Mouse (Mus musculus) thymus, adult 18-20 months (tissue): ENCODE data around the gene Bcl6.

Experiments
- DNase-seq, 2 experiments: peaks; one replicate each; pipeline ENCODE4 v3.0.0; 2022; ENCODE audit warnings: mixed read lengths in 2 of 2

Gene Bcl6

DNA sequence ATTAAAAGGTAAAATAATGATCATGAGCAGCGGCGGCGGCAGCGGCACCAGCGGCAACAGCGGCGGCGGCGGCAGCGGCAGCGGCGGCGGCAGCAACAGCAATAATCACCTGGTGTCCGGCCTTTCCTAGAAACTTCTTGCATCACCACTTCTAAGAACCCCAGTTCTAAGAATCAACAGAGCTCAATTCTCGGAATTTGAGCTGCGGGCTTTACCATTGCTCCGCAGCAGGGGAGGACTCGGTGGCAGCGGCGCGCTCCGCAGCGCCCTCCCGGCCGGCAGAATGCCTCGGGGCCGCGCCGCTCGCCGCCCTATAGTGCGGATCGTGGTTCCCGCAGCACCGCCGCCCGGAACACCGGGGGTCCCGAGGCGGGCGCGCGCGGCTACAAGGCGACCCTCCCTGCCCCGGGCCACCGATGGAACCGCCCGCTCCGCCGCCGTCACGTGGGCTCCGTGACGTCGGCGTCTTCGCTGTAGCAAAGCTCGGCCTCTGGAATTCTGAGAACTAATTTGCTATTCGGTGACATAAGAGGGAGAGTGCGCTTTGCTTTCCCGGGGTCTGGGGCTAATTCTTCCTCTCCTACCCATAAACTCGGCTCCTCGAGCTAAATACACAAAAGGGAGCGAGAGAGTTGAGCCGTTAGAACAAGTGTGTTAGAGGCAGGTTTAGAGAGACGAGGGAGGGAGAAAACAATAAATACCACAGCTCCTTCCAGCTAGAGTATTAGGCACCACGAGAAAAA is at the start of gene Bcl6, which contains the start of gene Gm37419:
Gene Bcl6 (minus strand): TSS at position 387 of the 743 bp plus-strand sequence.
Gene Gm37419 (plus strand): TSS at position 17 of the 743 bp plus-strand sequence.
- DNase-seq = peak; percentile 59 to 73

DNA sequence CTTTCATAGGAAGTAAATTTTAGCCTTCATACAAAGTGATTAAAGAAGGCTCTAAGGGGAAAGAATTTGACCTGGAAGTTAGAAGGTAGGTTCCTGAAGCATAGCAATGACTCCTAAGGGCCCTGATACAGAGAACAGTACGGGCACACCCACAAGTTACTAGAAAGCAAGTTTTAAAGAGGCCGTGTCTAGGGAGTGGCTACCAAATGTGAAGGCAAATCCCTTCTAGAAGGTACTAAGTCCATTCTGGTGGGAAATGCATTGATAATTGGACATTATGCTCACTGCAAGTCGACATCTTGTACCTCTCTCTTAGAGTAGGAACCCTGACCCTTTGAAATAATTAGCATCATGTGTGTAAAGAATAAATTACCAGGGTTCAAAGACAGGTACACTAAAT is 47.7 kb upstream of the Bcl6 start:
- no peak for DNase-seq

DNA sequence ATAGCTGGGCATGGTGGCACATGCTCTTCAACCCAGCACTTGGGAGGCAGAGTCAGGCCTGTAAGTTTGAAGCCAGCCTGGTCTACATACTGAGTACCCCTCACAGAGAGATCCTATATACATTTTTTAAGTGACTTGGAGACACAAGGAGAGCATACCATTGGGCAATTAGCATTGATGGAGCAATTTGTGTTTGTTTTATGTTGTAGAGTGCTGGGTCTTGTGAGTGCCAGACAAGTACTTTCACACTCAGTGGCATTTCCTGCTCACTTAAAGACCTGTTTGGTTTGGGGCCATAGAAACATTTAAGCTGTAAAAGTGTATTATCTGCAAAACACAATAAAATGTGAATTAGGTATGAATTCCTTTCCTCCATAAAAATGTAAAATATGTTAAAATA is 47.1 kb upstream of the Bcl6 start:
- DNase-seq = no peak

DNA sequence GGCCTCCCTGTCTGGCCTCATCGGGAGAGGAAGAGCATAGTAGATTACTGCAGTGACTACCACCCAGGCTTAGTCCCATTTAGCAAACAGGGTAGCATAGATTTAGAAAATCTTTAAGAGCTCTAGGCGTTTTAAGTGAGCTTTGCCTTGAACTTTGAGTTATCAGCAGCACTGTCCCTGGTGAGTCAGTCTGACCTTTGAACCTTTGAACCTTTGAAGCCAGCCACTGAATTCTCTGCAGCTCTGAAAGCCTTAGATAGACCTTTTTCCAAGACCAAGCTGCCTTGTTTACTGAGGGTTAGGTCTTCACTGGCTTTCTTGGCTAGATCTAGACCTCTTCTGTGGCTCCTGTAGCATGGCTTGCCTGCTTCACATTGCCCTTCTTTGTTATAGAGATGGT is 45.8 kb upstream of the Bcl6 start:
- no peak for DNase-seq

DNA sequence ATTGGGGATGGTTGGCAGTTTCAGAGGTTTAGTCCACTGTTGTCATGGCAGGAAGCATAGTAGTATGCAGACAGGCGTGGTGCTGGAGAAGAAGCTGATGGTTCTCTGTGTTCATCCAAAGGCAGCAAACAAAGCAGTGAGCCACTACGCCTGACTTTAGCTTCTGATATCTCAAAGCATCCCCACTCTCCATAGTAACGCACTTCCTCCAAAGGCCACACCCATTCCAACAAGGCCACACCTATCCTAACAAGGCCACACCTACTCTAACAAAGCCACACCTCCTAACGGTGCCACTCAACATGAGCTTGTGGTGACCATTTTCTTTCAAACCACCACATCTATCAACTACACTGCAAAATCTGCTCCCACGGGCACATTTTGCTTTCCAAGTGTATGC is 44.6 kb upstream of the Bcl6 start:
- DNase-seq = no peak

DNA sequence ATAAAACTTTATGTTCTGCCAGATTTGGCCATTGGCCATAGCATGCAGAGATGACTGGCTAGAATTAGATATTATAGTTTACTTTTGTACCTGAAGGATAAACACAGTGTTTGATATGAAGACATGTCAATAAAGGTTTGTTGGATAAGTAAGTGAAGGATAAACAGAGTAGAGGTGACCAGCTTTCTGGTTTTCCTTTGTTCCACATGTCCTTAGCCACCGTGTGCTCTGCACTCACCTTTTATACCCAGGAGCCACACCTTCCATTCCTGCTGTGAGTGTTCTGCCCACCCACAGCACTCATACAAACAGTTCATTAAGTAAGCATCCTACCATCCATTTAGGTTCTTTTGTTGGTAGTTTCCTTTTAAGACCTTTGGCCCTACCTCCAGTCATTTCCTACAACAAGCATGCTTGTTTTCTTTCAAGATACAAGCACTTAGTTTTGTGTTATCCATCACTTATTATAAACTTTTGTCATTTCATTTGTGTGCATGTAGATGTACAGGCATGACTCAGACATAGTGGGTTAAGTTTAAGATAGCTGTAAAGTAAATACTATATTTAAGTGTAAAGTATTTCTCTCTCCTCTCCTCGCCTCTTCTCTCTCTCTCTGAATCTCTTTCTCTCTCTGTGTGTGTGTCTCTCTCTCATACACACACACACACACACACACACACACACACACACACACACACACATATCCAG is 41.5 kb upstream of the Bcl6 start:
- DNase-seq = no peak

DNA sequence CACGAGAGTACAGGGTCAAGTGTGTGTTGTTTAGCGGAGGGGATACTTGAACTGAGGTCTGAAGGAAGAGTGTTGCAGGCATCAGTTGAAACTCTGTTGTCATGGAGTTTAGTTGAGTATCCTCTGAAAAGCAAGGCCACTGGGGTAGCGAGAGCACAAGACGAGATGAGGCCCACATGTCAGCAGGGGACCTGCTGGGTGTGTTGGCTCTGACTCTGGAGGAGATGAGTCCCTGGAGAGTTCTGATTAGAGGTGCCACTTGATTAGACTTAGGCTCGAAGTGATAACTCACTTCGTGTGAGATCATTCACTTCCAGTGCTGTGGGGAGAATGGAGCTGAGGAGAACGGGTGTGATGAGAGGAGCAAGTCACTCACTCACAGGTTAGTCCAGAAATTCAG is 36.8 kb upstream of the Bcl6 start:
- no peak for DNase-seq

DNA sequence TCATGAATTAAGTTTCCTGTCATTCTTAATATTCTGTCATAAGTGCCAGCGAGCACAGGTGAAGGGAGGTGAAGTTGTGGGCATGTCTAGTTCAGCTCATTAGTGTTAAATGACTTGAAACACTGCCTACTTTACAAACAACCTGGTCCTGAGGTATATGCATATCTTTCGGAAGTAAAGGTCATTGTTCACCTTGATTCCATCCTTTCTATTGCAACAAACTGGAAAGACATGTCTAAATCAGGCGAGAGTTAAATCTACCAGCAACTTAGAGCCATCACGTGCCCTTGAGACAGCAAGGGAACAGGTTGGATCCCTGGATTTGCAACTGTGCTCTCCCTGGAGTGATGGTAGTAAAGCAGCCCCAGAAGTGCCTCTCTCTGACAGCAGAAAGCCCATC is 34.0 kb upstream of the Bcl6 start:
- no peak for DNase-seq

DNA sequence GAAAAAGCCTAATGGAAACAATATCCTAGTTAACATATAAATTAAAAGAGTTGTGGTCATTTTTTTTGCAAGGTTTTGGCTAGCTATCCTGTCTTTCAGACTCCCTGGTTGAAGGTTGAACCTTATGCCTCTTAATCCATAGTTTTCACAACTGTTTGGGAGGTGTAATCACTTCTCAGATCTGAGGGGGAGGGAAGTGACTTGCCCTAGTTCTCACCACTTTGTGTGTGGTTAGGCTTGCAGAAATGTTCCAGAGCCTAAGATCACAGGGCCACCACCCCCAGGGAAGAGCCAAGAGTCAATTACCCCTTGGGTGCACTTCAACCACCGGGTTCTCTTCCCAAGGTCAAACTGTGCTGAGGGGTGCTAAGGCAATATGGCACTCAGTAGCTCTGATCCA is 33.1 kb upstream of the Bcl6 start:
- peak in 1 of 2 experiments; percentile 29 for DNase-seq

DNA sequence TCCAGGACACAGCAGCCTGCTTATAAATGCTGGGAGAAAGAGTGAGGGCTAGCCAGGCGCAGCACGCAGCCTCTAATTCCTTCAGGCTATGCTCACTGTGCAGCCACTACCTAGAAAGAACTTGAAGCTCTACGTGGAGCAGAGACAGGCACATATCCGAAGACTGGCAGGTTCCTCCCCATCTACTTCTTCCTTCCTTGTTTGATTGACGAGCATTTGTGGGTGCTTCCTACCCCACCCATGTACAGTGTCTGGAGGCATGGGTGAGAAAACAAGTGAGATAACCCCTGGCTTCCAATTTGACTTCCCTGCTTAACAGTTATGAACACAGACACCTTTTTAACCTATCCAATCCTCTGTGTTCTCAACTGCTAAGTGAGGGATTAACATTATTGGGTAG is 28.1 kb upstream of the Bcl6 start:
- no peak for DNase-seq

DNA sequence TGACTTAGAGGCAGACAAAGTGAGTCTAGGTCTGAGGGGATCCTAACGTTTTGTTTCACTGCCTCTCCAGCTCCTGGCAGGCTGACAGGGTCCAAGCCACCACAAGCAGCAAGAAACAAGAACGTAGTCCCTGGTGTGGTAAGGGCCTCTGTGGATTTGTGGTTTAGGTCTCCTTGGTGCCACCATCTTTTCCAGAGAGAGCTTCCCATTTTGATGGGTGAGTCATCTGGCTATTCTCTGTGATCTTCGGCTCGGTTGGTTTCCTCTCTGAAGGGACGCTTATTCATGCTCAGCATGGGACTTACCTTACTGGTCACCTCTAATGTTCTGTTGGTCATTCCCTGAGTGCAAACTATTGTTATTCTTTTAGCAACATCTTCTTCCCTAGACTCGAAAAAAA is 27.6 kb upstream of the Bcl6 start:
- DNase-seq = no peak

DNA sequence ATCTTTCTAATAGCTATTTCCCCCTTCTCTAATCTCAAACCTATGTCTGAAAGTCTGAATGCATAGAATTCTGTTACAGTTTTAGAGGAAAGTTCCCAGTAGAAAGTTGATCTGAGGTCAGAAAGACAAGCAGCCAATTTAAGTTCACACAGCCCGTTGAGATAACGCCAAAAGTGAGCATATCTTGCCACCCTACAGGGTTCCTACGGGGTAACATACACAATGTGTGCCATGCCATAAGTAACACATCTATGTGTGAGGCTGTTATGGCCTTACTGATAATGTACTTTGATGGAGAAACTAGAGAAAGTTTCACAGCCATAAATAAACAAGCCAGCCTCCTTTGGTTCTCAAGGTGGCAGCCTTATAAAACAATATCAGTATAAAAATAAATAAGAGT is 25.7 kb upstream of the Bcl6 start:
- DNase-seq = no peak

DNA sequence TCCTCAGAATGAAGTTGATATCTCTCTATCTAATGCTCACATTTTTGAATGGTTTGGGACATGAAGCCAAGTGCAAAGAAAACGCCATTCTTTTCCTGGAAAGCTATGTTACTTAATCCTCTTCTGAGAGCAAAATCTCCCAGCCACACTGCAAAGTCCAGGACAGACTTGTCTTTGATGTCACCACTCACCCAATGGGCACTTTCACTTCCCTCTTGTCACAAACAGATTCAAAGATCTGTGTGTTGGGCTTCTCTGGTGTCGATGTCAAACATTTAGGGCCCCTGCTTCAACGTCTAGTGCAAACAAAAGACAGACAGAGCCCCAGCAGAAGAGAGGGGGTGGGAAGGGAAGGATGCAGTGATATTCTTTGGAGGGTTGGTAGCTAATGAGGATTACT is 23.4 kb upstream of the Bcl6 start:
- no peak for DNase-seq

DNA sequence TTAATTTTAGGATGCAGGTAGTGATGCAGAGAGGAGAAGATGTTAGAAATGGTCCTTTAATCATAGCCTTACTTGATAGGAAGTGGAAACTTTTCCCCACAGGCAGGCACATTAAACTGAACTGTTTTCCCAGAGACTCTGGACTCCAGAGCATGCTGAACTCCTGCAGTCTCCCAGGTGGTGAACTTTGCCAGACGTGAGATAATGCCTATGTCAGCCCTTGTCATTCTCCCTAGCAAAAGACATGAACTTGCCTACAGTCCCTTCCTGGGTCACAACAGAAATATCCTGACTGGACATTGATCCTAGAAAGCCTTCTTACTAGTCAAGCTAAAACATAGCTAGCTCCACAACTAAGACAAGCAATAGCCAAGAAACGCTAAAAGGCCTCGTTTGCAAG is 22.7 kb upstream of the Bcl6 start:
- no peak for DNase-seq

DNA sequence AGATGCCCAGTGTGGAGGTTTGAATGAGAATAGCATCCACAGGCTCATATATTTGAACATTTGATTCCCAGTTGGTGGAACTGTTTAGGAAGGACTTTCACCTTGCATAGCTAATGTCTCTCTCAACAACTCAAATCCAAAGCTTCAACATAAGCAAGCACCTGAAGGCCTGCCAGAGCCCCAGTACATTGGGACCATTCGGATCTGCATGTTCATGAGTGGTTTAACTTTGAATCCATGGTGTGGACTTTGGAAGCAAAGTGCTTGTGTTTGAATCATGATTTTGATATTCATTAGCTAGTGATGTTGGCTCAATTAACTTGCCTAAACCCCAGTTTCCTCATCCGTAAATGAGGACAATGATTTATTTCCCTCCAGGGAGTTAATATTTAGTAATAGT is 21.2 kb upstream of the Bcl6 start:
- DNase-seq = no peak

DNA sequence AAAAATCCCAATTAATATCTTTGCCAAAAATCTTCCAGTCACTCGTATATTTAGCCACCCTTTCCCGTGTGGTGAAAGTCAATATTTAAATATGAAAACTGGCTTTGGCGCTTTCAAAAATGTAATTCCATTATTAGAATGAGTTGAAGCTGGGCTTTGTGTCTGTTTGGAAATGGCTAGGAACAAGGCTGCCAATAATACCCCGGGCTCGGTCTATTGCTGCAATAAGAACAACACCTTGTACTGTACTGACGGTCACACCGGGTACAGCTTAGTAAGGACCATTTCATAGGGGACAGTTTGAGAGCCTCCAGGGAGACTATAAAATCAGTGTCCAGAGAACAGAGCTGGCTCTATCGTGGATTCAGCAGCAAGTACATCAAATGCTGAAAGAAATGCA is 17.3 kb upstream of the Bcl6 start:
- DNase-seq = no peak

DNA sequence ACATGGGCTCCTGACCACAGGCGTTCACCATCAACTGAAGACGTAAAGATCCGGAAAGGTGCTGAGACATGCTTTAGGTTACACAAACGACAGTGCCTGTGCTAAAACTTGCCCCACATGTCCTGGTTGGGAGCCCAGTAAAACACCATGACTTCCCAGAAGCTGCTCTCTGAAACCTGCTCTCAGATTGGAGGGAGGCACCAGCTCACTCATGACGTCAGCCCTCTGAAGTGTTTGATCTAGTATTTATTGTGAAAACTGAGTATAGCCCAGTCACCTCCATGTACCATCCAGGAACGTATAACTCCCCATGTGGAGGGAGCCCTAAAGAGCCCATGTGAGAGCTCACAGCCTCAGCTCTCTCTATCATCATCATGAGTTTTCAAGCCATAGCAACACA is 9.3 kb upstream of the Bcl6 start:
- no peak for DNase-seq

DNA sequence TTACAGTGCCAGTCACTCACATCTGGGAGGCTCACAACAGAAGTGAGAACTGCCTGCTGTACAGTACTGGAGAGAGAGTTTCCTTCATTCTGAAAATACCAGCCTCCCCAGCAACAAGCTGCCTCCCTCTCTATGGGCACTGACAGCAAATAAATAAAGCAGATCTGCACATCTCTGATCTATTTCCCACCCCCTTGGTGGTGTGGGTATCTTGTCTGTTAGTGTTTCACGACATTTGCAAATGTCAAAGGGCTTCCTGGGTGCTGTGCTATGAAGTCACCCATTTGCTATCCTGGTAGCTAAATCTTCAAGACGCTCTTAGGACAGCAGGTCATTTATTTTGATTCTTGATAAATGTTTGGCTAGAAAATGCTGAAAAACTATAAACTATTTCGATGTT is 8.6 kb upstream of the Bcl6 start:
- no peak for DNase-seq

DNA sequence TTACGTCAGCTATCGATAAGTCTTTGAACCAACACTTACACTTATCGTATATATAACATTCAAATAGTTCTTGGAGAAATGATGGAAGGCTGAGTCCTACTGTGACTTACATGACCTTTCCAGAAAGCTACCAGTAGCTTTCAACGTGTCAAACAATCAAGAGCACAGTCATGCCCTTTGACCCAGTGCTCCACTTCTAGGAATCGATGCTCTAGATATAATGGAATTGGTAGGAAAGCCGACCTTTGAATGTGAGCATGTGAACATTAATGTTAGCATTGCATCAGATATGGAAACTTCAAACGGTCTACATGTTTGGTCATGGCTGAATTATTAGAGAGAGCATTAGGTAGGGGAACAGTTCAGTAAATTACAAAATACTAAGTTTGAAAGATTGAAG is 7.7 kb upstream of the Bcl6 start:
- no peak for DNase-seq

DNA sequence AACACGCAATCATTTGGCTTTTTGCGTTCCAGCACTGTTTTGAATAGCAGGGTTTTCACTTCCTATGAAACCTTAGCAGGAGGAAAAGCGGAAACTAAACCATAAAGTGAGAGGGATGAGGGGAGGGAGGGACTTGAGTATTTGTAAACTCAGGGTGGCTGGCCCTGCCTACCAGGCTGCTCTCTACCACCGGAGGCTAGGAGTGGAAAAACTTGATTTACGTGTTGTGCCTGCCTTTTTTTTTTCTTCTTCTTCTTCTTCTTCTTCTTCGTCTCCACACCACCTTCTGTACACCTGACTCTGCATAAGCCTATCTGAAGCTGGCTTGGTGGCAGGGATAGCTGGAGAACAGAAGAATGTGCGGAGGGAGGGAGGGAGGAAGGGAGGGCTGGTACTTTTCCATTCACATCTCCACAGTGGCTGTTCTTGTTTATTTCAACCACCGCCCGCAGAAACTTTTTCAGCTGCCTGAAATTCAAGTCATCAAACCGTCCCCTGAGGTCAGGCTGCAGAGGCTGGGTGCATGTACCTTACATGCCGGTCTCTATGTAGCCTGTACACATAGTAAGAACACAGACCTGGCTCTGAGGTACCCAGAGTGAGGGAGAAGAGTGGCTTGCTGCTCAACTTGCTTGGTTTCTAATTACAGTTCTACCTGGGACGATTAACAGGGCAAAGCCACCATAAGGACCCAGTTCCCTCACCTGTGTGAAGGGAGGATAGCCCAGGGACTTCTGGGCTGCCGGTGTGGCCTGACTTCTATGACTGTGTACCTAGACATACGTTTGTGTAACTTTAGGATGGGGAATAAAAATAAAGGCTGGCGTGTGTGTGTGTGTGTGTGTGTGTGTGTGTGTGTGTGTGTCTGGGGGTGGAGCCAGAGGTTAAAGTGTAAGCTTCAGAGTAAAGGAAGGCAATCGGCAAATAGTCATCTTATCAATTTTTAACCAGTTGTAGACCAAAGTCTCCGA is 5.0 kb upstream of the Bcl6 start:
- no peak for DNase-seq

DNA sequence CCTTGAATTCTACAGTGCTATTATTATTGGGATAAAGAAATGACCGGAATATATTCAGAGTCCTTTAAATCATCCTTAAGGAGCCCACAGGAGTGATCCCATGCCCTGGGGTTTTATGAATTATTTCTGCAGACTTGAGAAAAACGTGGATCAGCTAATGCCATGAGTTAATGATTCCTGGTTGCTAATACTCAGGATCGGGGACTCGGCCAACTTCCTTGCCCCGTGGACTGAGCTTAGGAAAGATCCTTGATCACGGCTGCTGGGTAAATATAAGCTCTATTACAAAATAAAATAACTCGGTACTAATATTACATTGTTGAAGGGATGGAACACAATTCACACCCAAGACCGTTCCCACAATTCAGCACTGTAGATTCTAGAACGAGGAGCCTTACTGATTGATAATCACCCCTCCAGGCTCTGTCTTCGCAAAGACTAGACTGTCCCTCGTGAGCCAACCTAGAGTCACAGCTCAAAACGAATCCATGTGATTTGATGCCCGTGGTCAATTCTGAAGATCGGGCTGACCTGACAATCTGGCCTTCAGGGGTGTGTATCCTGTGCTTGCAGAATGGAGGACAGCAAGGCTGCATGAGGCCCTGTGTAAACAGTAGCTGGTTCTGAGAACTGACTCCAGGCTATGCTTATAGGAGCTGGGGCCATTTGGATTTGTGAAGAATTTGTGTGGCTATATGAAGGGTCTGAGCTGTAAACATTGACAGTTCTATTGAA is 3.4 kb upstream of the Bcl6 start:
- no peak for DNase-seq

DNA sequence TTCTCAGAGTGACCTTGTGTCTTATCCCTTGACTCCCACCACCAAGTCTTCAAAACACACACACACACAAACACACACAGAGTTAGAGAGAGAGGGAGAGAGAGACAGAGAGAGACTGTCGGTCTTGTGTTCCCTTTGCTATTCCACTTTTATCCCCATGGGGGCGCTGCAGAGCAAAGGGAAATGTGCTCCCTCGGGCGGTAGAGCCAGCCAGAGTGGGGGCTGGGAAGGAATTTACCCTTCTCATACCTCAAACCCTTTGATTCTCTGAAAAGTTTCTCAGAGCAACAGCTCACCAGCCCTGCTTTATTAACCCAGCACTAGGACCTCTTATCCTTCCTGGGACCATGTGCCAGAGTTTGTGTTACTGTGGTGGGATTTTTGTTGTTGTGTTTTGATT is 2.5 kb upstream of the Bcl6 start:
- DNase-seq = peak; percentile 85 to 90
